12 mouse cellular contexts compared by ENCODE assay signal in the genomic region with DNA sequence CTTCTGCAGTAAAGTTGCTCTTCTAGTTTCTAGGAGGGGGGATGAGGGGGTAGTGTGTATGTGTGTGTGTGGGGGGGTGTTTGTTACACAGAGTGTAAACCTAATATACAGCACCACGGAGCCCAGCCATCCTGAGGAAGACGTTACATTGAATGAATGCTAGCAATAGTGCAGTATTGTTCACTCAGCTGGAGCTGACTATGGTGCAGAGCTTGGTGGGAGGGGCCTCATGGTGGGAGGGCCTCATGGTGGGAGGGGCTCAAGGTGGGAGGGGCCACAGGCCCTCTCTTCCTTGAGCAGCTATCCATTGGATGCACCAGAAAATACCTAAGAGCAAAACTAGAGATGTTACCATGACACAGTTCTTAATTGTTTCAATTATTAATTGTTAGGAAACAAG.
DNase-seq lines count a peak whose midpoint lies in the region; ATAC-seq and TF ChIP-seq lines count a peak whose summit lies in the region.
"Had no signal": no experiment of that assay in that cellular context is flagged by ENCODE, and none has a peak within 500 bp of the region (broad histone marks: within the 10 kb centered on the region; RNA-seq: fewer than 3 reads in every experiment).

No protein-coding gene starts in this region.

- no peaks in the 10 kb centered on the region for H3K27me3 ChIP-seq in hindbrain, postnatal 0 days (ENCODE audit: insufficient read depth, low read length)
- H3K27me3 ChIP-seq in hindbrain, embryonic 12.5 days: no peaks in the 10 kb centered on the region
- H3K27me3 ChIP-seq in liver, embryonic 12.5 days (replicated peaks): no peaks in the 10 kb centered on the region
- H3K27me3 ChIP-seq: limb, embryonic 13.5 days; stomach, embryonic 15.5 days had no signal

- TF ChIP-seq CTCF in hindbrain, postnatal 0 days (IDR thresholded peaks at IDR 0.05; ENCODE audit: low read depth): no peak

- H3K27ac ChIP-seq in hindbrain, postnatal 0 days: no peak overlapping the region
- H3K27ac ChIP-seq in hindbrain, embryonic 12.5 days: no peak overlapping the region
- H3K27ac ChIP-seq in liver, embryonic 12.5 days: no peak overlapping the region
- H3K27ac ChIP-seq: stomach, embryonic 15.5 days had no signal

- WGBS in hindbrain, postnatal 0 days: 61% methylated on average over 2 of the region's 2 CpGs
- WGBS in hindbrain, embryonic 12.5 days: 80% methylated on average over 2 of the region's 2 CpGs
- 78% methylated on average over 2 of the region's 2 CpGs for WGBS in liver, embryonic 12.5 days (ENCODE audit: insufficient replicate concordance)

- no peak overlapping the region for H3K4me3 ChIP-seq in hindbrain, postnatal 0 days (ENCODE audit: low read length)
- no peak overlapping the region for H3K4me3 ChIP-seq in hindbrain, embryonic 12.5 days
- no peak overlapping the region for H3K4me3 ChIP-seq in liver, embryonic 12.5 days
- H3K4me3 ChIP-seq: limb, embryonic 13.5 days; stomach, embryonic 15.5 days had no signal

- H3K4me2 ChIP-seq in hindbrain, postnatal 0 days (ENCODE audit: low read depth, low read length): no peak overlapping the region
- H3K4me2 ChIP-seq in hindbrain, embryonic 12.5 days (replicated peaks): no peak overlapping the region
- H3K4me2 ChIP-seq in liver, embryonic 12.5 days: no peak overlapping the region
- H3K4me2 ChIP-seq: limb, embryonic 13.5 days; stomach, embryonic 15.5 days had no signal

- H3K4me1 ChIP-seq in hindbrain, postnatal 0 days (ENCODE audit: insufficient read depth, low read length): peaks cover 19% of the 10 kb centered on the region
- peaks cover 29% of the 10 kb centered on the region for H3K4me1 ChIP-seq in hindbrain, embryonic 12.5 days
- H3K4me1 ChIP-seq in liver, embryonic 12.5 days: peaks cover 52% of the 10 kb centered on the region

- H3K9ac ChIP-seq in hindbrain, postnatal 0 days (replicated peaks; ENCODE audit: low read length): no peak overlapping the region
- H3K9ac ChIP-seq in hindbrain, embryonic 12.5 days: no peak overlapping the region
- no peak overlapping the region for H3K9ac ChIP-seq in liver, embryonic 12.5 days
- H3K9ac ChIP-seq: limb, embryonic 13.5 days; stomach, embryonic 15.5 days had no signal

- H3K9me3 ChIP-seq in hindbrain, postnatal 0 days (ENCODE audit: low read length): no peaks in the 10 kb centered on the region
- H3K9me3 ChIP-seq in hindbrain, embryonic 12.5 days (replicated peaks): no peaks in the 10 kb centered on the region
- H3K9me3 ChIP-seq in liver, embryonic 12.5 days (replicated peaks): no peaks in the 10 kb centered on the region
- H3K9me3 ChIP-seq: limb, embryonic 13.5 days; stomach, embryonic 15.5 days had no signal

- no peak for DNase-seq in hindbrain, postnatal 0 days (ENCODE audit: low spot score)
- peak; percentile 53 for DNase-seq in A20 (ENCODE audit: low read depth, low spot score)
- DNase-seq in R1 (ENCODE audit: low read depth, low spot score): peak; percentile 56
- DNase-seq in frontal cortex, postnatal 10 days (ENCODE audit: low spot score in 2 of 2): no peak
- no peak for DNase-seq in heart, adult 9 months (ENCODE audit: low spot score in 2 of 2)
- DNase-seq: adrenal gland, postnatal 36 days; heart, adult 18-20 months; lung, postnatal 4 days had no signal

- H3K36me3 ChIP-seq in hindbrain, postnatal 0 days (ENCODE audit: insufficient read depth, low read length): no peaks in the 10 kb centered on the region
- no peaks in the 10 kb centered on the region for H3K36me3 ChIP-seq in hindbrain, embryonic 12.5 days
- no peaks in the 10 kb centered on the region for H3K36me3 ChIP-seq in liver, embryonic 12.5 days
- H3K36me3 ChIP-seq: limb, embryonic 13.5 days; stomach, embryonic 15.5 days had no signal

- ATAC-seq in hindbrain, postnatal 0 days: 0 out of 2 replicates have a peak, but pooled peaks have one; percentile 21
- no peak for ATAC-seq in hindbrain, embryonic 12.5 days (ENCODE audit: low FRiP score)
- ATAC-seq in liver, embryonic 12.5 days: peak; percentile 59; the same call in 1 of the 2 replicates

Comparison
In these comparisons a context has a peak if more than half of its experiments do, and no peak if none do; other contexts are left out.
1. DNase-seq: peak in A20 (single experiment) and R1 (single experiment); none in hindbrain, postnatal 0 days (single experiment), frontal cortex, postnatal 10 days (0 of 2) and heart, adult 9 months (0 of 2).